Mouse (Mus musculus) gastrocnemius, adult 2 months (tissue): ENCODE results near the gene Tspan13. TPM values are rescaled to one million over a fixed set of nuclear protein-coding genes. Genes with fewer than 3 reads are reported as not detected.
A peak's percentile ranks its signal among the peaks of the same experiment; 100 is the strongest.

ENCODE experiments used
- DNase-seq: peaks from one replicate; pipeline ENCODE4 v3.0.0; 2022
- H3K27ac ChIP-seq: fragments of 200-600 bp; 2 replicates; pipeline ENCODE4 v1.8.1; 2022; ENCODE audit warnings: mild to moderate bottlenecking
- H3K4me3 ChIP-seq: fragments of 200-600 bp; 2 replicates; pipeline ENCODE4 v1.8.1; 2022; ENCODE audit warnings: mild to moderate bottlenecking, moderate library complexity
- CTCF ChIP-seq: fragments of 200-600 bp; IDR thresholded peaks from 2 replicates; pipeline ENCODE4 v1.8.1; 2022; ENCODE audit warnings: antibody characterized with exemption, mild to moderate bottlenecking, moderate library complexity
- intact Hi-C: fragments of 180-260 bp; cut with DNase I; formaldehyde crosslinking; loops from one replicate; pipeline ENCODE4 v1.15.1; 2025
- total RNA-seq, 2 experiments: library from RNA; stranded (reverse); gene quantifications; 2 replicates each; pipeline ENCODE4 v1.2.3; 2021

Tspan13 gene
- total RNA-seq, 2 experiments from 2014 or later, result 19.4 to 23.0 TPM

- peak; percentile 26 for DNase-seq
- TF ChIP-seq CTCF, result no peak
- Histone ChIP-seq H3K4me3 (peak overlapping the region; percentile 47), H3K27ac (peak overlapping the region; percentile 79)
- intact Hi-C loops, result no loop called here
Measured at GRCm38 (mm10) chr12:36028968-36029645, 13.2 kb downstream of the Tspan13 start.

DNA sequence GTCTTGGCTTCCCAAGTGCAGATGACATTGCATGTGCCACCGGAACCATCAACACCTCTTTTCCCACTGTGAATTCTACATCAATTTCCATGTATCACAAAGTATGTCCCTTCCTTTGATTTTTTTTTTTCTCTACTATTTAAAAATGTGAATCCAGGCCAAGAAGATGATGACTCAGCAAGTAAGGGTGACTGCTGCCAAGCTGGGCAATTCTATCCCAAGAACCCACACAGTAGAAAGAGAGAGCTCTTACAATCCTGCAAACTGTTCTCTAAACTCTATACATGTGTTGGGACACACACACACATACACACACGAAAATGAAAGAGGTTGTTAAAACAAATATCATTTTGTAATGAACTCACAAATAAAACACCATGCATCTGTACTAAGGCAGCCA is 15.1 kb downstream of the Tspan13 start:
- Histone ChIP-seq H3K4me3 (no peak overlapping the region), H3K27ac (peak overlapping the region; percentile 79)
- TF ChIP-seq CTCF, result no peak
- DNase-seq, result no peak
- intact Hi-C loops, result no loop called here

GRCm38 (mm10) chr12:36026126-36026525 is 16.2 kb downstream of the Tspan13 start:
- H3K27ac ChIP-seq, result no peak overlapping the region
- DNase-seq, result no peak
- TF ChIP-seq CTCF, result no peak
- intact Hi-C loops, result no loop called here
- H3K4me3 ChIP-seq, result no peak overlapping the region

DNA sequence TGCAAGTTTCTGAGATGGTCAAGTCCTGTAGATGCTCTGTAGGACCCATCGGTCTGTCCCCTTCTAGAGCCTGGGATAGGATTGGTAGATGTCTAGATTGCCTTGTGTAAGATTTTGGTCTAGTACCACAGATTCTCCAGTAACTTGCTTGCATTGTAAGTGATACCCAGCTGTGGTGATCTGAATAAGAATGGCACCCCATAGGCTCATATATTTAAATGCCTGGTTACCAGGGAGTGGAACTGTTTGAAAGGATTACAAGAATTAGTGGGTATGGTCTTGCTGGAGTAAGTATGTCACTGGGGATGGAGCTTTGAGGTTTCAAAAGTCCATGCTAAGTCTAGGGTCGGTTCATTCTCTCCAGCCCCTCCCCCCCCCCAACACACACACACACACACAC is 21.6 kb downstream of the Tspan13 start:
- no peak for TF ChIP-seq CTCF
- H3K27ac ChIP-seq, result no peak overlapping the region
- no peak overlapping the region for H3K4me3 ChIP-seq
- intact Hi-C loops, result no loop called here
- no peak for DNase-seq

DNA sequence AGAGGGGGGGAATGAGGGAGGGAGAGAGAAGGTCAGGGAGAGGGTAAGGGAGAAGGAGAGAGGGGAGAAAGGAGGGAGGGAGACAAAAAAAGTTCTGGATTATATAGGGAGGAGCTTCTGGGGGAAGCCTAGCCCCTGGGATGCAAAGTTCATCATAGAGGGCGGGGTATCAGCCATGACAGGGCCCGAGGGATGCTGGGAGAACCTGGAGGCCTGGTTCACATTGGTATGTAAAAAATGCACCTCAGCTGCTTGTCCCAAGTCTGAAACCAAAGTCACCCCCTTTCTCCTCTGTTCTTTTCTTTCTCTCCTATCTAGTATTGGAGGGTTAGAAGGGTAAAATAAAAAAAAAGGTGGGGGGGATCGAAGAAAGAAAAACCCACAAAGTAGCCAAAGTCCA is 22.2 kb downstream of the Tspan13 start:
- intact Hi-C loops, result no loop called here
- Histone ChIP-seq H3K4me3 (no peak overlapping the region), H3K27ac (no peak overlapping the region)
- no peak for TF ChIP-seq CTCF
- no peak for DNase-seq

DNA sequence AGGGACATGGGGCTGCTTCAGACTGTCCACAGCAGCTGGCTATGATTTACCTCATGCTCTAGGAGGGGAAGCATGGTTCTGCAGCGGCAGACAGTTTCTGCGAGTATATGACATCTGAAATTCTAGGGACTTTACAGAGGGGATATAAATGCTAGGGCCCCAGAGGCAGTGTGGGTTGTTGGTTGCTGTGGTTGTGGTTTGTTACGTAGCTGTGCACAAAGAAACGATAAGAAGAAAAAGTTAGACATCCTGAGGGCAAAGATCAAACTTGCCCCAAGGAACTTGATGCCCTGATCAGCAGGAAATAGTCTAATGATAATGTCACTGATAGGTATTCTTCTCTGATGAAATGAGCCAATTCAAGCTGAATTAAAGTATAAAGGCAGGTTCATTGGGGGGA is 22.7 kb downstream of the Tspan13 start:
- H3K4me3 ChIP-seq, result no peak overlapping the region
- no peak for TF ChIP-seq CTCF
- intact Hi-C loops, result no loop called here
- no peak overlapping the region for H3K27ac ChIP-seq
- no peak for DNase-seq

DNA sequence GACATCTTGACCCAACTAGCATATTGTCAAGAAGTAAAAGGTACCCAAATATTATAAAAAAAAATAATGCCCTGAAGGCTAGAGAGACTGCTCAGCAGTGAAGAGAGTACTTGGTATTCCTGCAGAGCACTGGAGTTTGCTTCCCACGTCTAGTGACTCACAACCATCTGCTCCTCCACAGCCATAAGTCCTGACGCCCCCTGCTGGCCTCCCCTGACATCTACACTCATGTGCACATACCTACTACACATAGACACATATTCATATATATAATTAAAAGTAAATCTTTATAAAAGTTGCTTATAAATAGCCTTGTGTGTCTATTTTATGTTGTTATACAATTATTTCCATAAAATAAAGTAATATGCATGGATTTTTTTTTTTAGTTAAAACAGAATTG is 24.5 kb downstream of the Tspan13 start:
- Histone ChIP-seq H3K27ac (no peak overlapping the region), H3K4me3 (no peak overlapping the region)
- TF ChIP-seq CTCF, result peak; percentile 16; the same call in 1 of the 2 replicates
- intact Hi-C loops, result no loop called here
- no peak for DNase-seq

DNA sequence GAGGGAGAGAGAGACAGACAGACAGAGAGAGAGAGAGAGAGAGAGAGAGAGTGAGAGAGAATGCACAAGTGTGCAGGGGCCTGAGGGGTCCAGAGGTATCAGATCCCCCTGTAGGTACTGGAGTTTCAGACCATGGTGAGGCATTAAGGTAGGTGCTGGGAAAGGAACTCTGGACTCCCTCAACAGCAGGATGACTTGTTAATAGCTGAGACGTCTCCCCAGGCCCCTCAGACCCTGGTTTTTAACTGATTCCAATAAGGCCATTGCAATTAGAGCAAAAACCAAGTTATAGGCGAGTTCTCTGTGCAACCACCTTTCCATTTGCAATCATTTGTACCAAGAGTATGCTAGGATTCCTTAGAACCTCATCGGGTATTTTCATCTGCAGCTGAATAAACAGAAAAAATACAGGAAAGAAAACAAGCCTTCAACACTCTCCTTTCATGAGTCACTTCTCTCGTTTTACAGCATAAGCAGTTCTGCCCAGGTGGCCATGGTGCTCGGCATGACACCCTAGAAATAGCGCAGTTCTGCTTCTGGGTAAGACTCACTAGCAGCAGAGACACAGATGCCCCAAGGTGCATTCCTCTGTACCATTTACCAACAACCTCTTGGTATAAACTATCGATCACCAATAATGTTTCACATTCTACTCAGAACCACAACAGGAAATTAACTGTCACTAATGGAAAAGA is 28.9 kb downstream of the Tspan13 start:
- DNase-seq, result no peak
- Histone ChIP-seq H3K27ac (no peak overlapping the region), H3K4me3 (no peak overlapping the region)
- no peak for TF ChIP-seq CTCF
- intact Hi-C loops, result no loop called here

- Histone ChIP-seq H3K27ac (no peak overlapping the region), H3K4me3 (no peak overlapping the region)
- TF ChIP-seq CTCF, result no peak
- intact Hi-C loops, result no loop called here
- DNase-seq, result no peak
Measured at GRCm38 (mm10) chr12:36008364-36009047, 33.8 kb downstream of the Tspan13 start.

- no peak for TF ChIP-seq CTCF
- no peak overlapping the region for H3K4me3 ChIP-seq
- intact Hi-C loops, result no loop called here
- no peak overlapping the region for H3K27ac ChIP-seq
- DNase-seq, result no peak
Measured at GRCm38 (mm10) chr12:36007581-36007980, 34.7 kb downstream of the Tspan13 start.

GRCm38 (mm10) chr12:36004714-36005113 is 37.6 kb downstream of the Tspan13 start:
- DNase-seq, result no peak
- Histone ChIP-seq H3K4me3 (no peak overlapping the region), H3K27ac (no peak overlapping the region)
- no peak for TF ChIP-seq CTCF
- intact Hi-C loops, result no loop called here

DNA sequence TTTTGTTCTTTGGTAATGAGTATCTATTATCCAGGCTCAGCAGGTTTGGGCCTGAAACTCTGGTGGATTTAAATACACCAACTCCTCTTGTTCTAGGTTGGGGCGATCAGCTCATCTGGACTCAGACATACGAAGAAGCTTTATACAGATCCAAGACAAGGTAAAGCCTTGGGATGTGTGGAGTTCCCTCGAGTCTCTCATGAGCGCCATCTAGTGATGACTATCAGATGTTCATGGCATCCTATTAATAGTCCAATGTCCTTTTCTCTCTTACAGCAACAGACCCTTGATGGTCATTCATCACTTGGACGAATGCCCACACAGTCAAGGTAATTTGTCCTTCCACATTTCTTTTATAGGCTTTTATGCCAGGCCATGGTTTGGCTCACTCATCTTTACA is 46.5 kb downstream of the Tspan13 start:
- DNase-seq, result no peak
- intact Hi-C loops, result loop anchor here (1.0 kb wide), 1 partner anchor 99 kb away; no protein-coding TSS in a partner anchor
- Histone ChIP-seq H3K4me3 (no peak overlapping the region), H3K27ac (no peak overlapping the region)
- TF ChIP-seq CTCF, result peak; percentile 72

GRCm38 (mm10) chr12:35994098-35994497 is 48.2 kb downstream of the Tspan13 start:
- DNase-seq, result no peak
- H3K4me3 ChIP-seq, result no peak overlapping the region
- no peak overlapping the region for H3K27ac ChIP-seq
- TF ChIP-seq CTCF, result no peak
- intact Hi-C loops, result no loop called here

GRCm38 (mm10) chr12:35993583-35993982 is 48.7 kb downstream of the Tspan13 start:
- no peak for DNase-seq
- Histone ChIP-seq H3K4me3 (no peak overlapping the region), H3K27ac (no peak overlapping the region)
- TF ChIP-seq CTCF, result no peak
- intact Hi-C loops, result no loop called here
